Mouse (Mus musculus) neural tube, embryonic 12.5 days (tissue): ENCODE data around the gene Khdrbs1. TPM values are rescaled to one million over a fixed set of nuclear protein-coding genes. Genes with fewer than 3 reads are reported as not detected.
A peak's percentile ranks its signal among the peaks of the same experiment; 100 is the strongest.

Source experiments
- ATAC-seq: fragments of 200-750 bp; cut with Nextera tagmentation; 2 replicates; pipeline ENCODE4 v1.8.0; 2017; ENCODE audit warnings: low read depth, mild to moderate bottlenecking, moderate TSS enrichment, moderate library complexity; ENCODE audit not compliant: low FRiP score
- H3K27ac ChIP-seq: fragments of 300-500 bp; sonication (generic); 2 replicates; pipeline ENCODE4 v1.5.1; 2016
- H3K27me3 ChIP-seq: fragments of 300-500 bp; sonication (generic); replicated peaks from 2 replicates; pipeline ENCODE4 v1.6.1; 2016; ENCODE audit warnings: mild to moderate bottlenecking
- H3K36me3 ChIP-seq: fragments of 300-500 bp; sonication (generic); 2 replicates; pipeline ENCODE4 v1.6.1; 2016; ENCODE audit warnings: mild to moderate bottlenecking
- H3K4me1 ChIP-seq: fragments of 300-500 bp; sonication (generic); 2 replicates; pipeline ENCODE4 v1.6.1; 2016
- H3K4me2 ChIP-seq: fragments of 300-500 bp; sonication (generic); replicated peaks from 2 replicates; pipeline ENCODE4 v1.6.1; 2016; ENCODE audit warnings: mild to moderate bottlenecking
- H3K4me3 ChIP-seq: fragments of 300-500 bp; sonication (generic); 2 replicates; pipeline ENCODE4 v1.5.1; 2016
- H3K9ac ChIP-seq: fragments of 300-500 bp; sonication (generic); 2 replicates; pipeline ENCODE4 v1.6.1; 2016; ENCODE audit warnings: mild to moderate bottlenecking
- H3K9me3 ChIP-seq: fragments of 300-500 bp; sonication (generic); 2 replicates; pipeline ENCODE4 v1.6.1; 2016; ENCODE audit warnings: mild to moderate bottlenecking
- WGBS: fragments of 180-500 bp; shearing (Covaris S2); methylation state at CpG from one replicate; pipeline ENCODE4 v1.1.7; 2016; 5-methylcytosine and 5-hydroxymethylcytosine counted together
- polyA plus RNA-seq: library from polyadenylated mRNA; unstranded; fragments of >200 nt; fragmentation: Nextera tagmentation; extraction: Ambion mirVana; gene quantifications from 2 replicates; pipeline ENCODE4 v1.2.1, GENCODE M21; 2016

Khdrbs1 gene
- polyA plus RNA-seq = 211 and 212 TPM in 2 replicates

- peak within 1 kb of the TSS; percentile 86 for H3K4me2 ChIP-seq
- no peaks in the 10 kb centered on the region for H3K27me3 ChIP-seq
- H3K9me3 ChIP-seq = no peaks in the 10 kb centered on the region
- H3K36me3 ChIP-seq = no peaks in the 10 kb centered on the region
- peak within 1 kb of the TSS; percentile 100 for H3K9ac ChIP-seq
- peak within 1 kb of the TSS; percentile 99 for H3K4me3 ChIP-seq
- H3K27ac ChIP-seq = peak within 1 kb of the TSS; percentile 96
- under 1% methylated on average over 76 of the region's 76 CpGs for WGBS
- peaks cover 17% of the 10 kb centered on the region for H3K4me1 ChIP-seq
- ATAC-seq = peak; percentile 93
Measured at GRCm38 (mm10) chr4:129742232-129743009, at the start of gene Khdrbs1. TSS of gene Khdrbs1 (minus strand) at chr4:129742303.

- Histone ChIP-seq H3K27me3 (no peaks in the 10 kb centered on the region), H3K4me3 (no peak overlapping the region), H3K9ac (no peak overlapping the region), H3K27ac (no peak overlapping the region), H3K36me3 (no peaks in the 10 kb centered on the region), H3K4me1 (peaks cover 9% of the 10 kb centered on the region), H3K9me3 (no peaks in the 10 kb centered on the region), H3K4me2 (no peak overlapping the region)
- ATAC-seq = no peak
- WGBS = 50% methylated on average over 1 of the region's 1 CpGs
Measured at GRCm38 (mm10) chr4:129791399-129791798, 49.3 kb upstream of the Khdrbs1 start.

- peaks cover 7% of the 10 kb centered on the region for H3K4me1 ChIP-seq
- no peak overlapping the region for H3K9ac ChIP-seq
- 59% methylated on average over 3 of the region's 3 CpGs for WGBS
- H3K9me3 ChIP-seq = no peaks in the 10 kb centered on the region
- no peak for ATAC-seq
- no peaks in the 10 kb centered on the region for H3K36me3 ChIP-seq
- H3K27ac ChIP-seq = no peak overlapping the region
- H3K4me3 ChIP-seq = no peak overlapping the region
- H3K27me3 ChIP-seq = no peaks in the 10 kb centered on the region
- no peak overlapping the region for H3K4me2 ChIP-seq
Measured at GRCm38 (mm10) chr4:129790475-129790874, 48.4 kb upstream of the Khdrbs1 start.

- Histone ChIP-seq H3K9me3 (no peaks in the 10 kb centered on the region), H3K27me3 (no peaks in the 10 kb centered on the region), H3K27ac (no peak overlapping the region), H3K36me3 (no peaks in the 10 kb centered on the region), H3K4me2 (no peak overlapping the region), H3K4me1 (no peaks in the 10 kb centered on the region), H3K4me3 (no peak overlapping the region), H3K9ac (no peak overlapping the region)
- ATAC-seq = no peak
- 92% methylated on average over 2 of the region's 2 CpGs for WGBS
Measured at GRCm38 (mm10) chr4:129789635-129790034, 47.5 kb upstream of the Khdrbs1 start.

GRCm38 (mm10) chr4:129788693-129789092 is 46.6 kb upstream of the Khdrbs1 start:
- Histone ChIP-seq H3K27me3 (no peaks in the 10 kb centered on the region), H3K9ac (no peak overlapping the region), H3K4me1 (no peaks in the 10 kb centered on the region), H3K4me3 (no peak overlapping the region), H3K9me3 (no peaks in the 10 kb centered on the region), H3K36me3 (no peaks in the 10 kb centered on the region), H3K4me2 (no peak overlapping the region), H3K27ac (no peak overlapping the region)
- 45% methylated on average over 8 of the region's 8 CpGs for WGBS
- no peak for ATAC-seq

GRCm38 (mm10) chr4:129785178-129785577 is 43.1 kb upstream of the Khdrbs1 start:
- no peaks in the 10 kb centered on the region for H3K9me3 ChIP-seq
- ATAC-seq = no peak
- no peaks in the 10 kb centered on the region for H3K36me3 ChIP-seq
- 5% methylated on average over 4 of the region's 4 CpGs for WGBS
- peaks cover 14% of the 10 kb centered on the region for H3K4me1 ChIP-seq
- no peaks in the 10 kb centered on the region for H3K27me3 ChIP-seq
- no peak overlapping the region for H3K4me3 ChIP-seq
- H3K27ac ChIP-seq = no peak overlapping the region
- H3K4me2 ChIP-seq = no peak overlapping the region
- no peak overlapping the region for H3K9ac ChIP-seq

- no peak for ATAC-seq
- H3K27ac ChIP-seq = no peak overlapping the region
- H3K9ac ChIP-seq = no peak overlapping the region
- no peaks in the 10 kb centered on the region for H3K9me3 ChIP-seq
- H3K36me3 ChIP-seq = no peaks in the 10 kb centered on the region
- H3K4me3 ChIP-seq = no peak overlapping the region
- no peaks in the 10 kb centered on the region for H3K27me3 ChIP-seq
- WGBS = 86% methylated on average over 5 of the region's 5 CpGs
- H3K4me2 ChIP-seq = no peak overlapping the region
- peaks cover 14% of the 10 kb centered on the region for H3K4me1 ChIP-seq
Measured at GRCm38 (mm10) chr4:129783506-129783905, 41.4 kb upstream of the Khdrbs1 start.

- no peak for ATAC-seq
- H3K9me3 ChIP-seq = no peaks in the 10 kb centered on the region
- H3K27ac ChIP-seq = 0 out of 2 replicates have a peak overlapping the region, but pooled peaks have one; percentile 12
- H3K9ac ChIP-seq = no peak overlapping the region
- no peaks in the 10 kb centered on the region for H3K36me3 ChIP-seq
- H3K27me3 ChIP-seq = no peaks in the 10 kb centered on the region
- no peak overlapping the region for H3K4me2 ChIP-seq
- H3K4me3 ChIP-seq = no peak overlapping the region
- H3K4me1 ChIP-seq = peaks cover 14% of the 10 kb centered on the region
- WGBS = 55% methylated on average over 3 of the region's 3 CpGs
Measured at GRCm38 (mm10) chr4:129782857-129783331, 40.8 kb upstream of the Khdrbs1 start.

GRCm38 (mm10) chr4:129781881-129782675 is 40.0 kb upstream of the Khdrbs1 start:
- H3K4me2 ChIP-seq = no peak overlapping the region
- H3K4me1 ChIP-seq = peaks cover 14% of the 10 kb centered on the region
- 0 out of 2 replicates have a peak overlapping the region, but pooled peaks have one; percentile 12 for H3K27ac ChIP-seq
- no peak overlapping the region for H3K9ac ChIP-seq
- H3K36me3 ChIP-seq = no peaks in the 10 kb centered on the region
- H3K27me3 ChIP-seq = no peaks in the 10 kb centered on the region
- 0 out of 2 replicates have a peak, but pooled peaks have one; percentile 25 for ATAC-seq
- 11% methylated on average over 4 of the region's 4 CpGs for WGBS
- H3K4me3 ChIP-seq = no peak overlapping the region
- H3K9me3 ChIP-seq = no peaks in the 10 kb centered on the region

GRCm38 (mm10) chr4:129771672-129772521 is 29.8 kb upstream of the Khdrbs1 start:
- H3K4me2 ChIP-seq = peak overlapping the region; percentile 44
- ATAC-seq = no peak
- no peaks in the 10 kb centered on the region for H3K9me3 ChIP-seq
- peak overlapping the region; percentile 22 for H3K9ac ChIP-seq
- no peak overlapping the region for H3K4me3 ChIP-seq
- H3K36me3 ChIP-seq = no peaks in the 10 kb centered on the region
- 0 out of 2 replicates have a peak, but pooled peaks cover 5% of the 10 kb centered on the region for H3K27me3 ChIP-seq
- no peak overlapping the region for H3K27ac ChIP-seq
- H3K4me1 ChIP-seq = peaks cover 16% of the 10 kb centered on the region
- 4% methylated on average over 21 of the region's 21 CpGs for WGBS

GRCm38 (mm10) chr4:129771314-129771671 is 29.2 kb upstream of the Khdrbs1 start:
- Histone ChIP-seq H3K4me3 (no peak overlapping the region), H3K4me2 (peak overlapping the region; percentile 44), H3K4me1 (peaks cover 16% of the 10 kb centered on the region), H3K27ac (no peak overlapping the region), H3K9me3 (no peaks in the 10 kb centered on the region), H3K27me3 (0 out of 2 replicates have a peak, but pooled peaks cover 5% of the 10 kb centered on the region), H3K36me3 (no peaks in the 10 kb centered on the region), H3K9ac (peak overlapping the region; percentile 22; the same call in 1 of the 2 replicates)
- no peak for ATAC-seq
- WGBS = 25% methylated on average over 7 of the region's 7 CpGs
